7 mouse cellular contexts compared by ENCODE assay signal in genomic region chr1:36492416-36493139, GRCm38 (mm10). TPM values are rescaled to one million over a fixed set of nuclear protein-coding genes. Genes with fewer than 3 reads are reported as not detected.
DNase-seq lines count a peak whose midpoint lies in the region; ATAC-seq lines count a peak whose summit lies in the region.

No protein-coding gene starts in this region.

- H3K4me1 ChIP-seq in intestine, embryonic 14.5 days (replicated peaks; ENCODE audit: control insufficient read depth, insufficient read depth, low read length): peaks cover 15% of the 10 kb centered on the region; the same call in 1 of the 2 replicates
- H3K4me1 ChIP-seq in stomach, embryonic 15.5 days: peaks cover 7% of the 10 kb centered on the region; the same call in 1 of the 2 replicates

- intact Hi-C loops in gastrocnemius, postnatal 14 days (cut with DNase I; ENCODE audit: low total_unique reads): no loop called here

- no peaks in the 10 kb centered on the region for H3K27me3 ChIP-seq in intestine, embryonic 14.5 days (replicated peaks; ENCODE audit: control insufficient read depth, insufficient read depth, low read length)
- no peaks in the 10 kb centered on the region for H3K27me3 ChIP-seq in stomach, embryonic 15.5 days (replicated peaks)

- WGBS in intestine, embryonic 14.5 days: 48% methylated on average over 9 of the region's 9 CpGs
- 40% methylated on average over 9 of the region's 9 CpGs for WGBS in stomach, embryonic 15.5 days

- peak; percentile 35 for DNase-seq in R1 (ENCODE audit: low read depth, low spot score)
- peak; percentile 95 for DNase-seq in cerebellum, adult 9-10 months
- DNase-seq in gastrocnemius, postnatal 14 days: peak; percentile 76
- DNase-seq in intestine, embryonic 14.5 days (ENCODE audit: low spot score): peak; percentile 75
- DNase-seq in lung, adult 18-20 months: peak; percentile 34 to 65
- no peak for DNase-seq in layer of hippocampus, adult 18-20 months (ENCODE audit: low spot score in 2 of 2)

- no peaks in the 10 kb centered on the region for H3K9me3 ChIP-seq in intestine, embryonic 14.5 days (ENCODE audit: control insufficient read depth, low read length)
- H3K9me3 ChIP-seq in stomach, embryonic 15.5 days: no peaks in the 10 kb centered on the region

- peak; percentile 84 for ATAC-seq in intestine, embryonic 14.5 days (replicated peaks; ENCODE audit: low FRiP score, low TSS enrichment, low read depth)
- peak; percentile 88 for ATAC-seq in stomach, embryonic 15.5 days (ENCODE audit: insufficient read depth, low FRiP score, low read depth)

- no peak overlapping the region for H3K4me2 ChIP-seq in intestine, embryonic 14.5 days (ENCODE audit: low read length)
- H3K4me2 ChIP-seq in stomach, embryonic 15.5 days: no peak overlapping the region

- no peaks in the 10 kb centered on the region for H3K36me3 ChIP-seq in intestine, embryonic 14.5 days (ENCODE audit: control insufficient read depth, insufficient read depth, low read length)
- H3K36me3 ChIP-seq in stomach, embryonic 15.5 days: no peaks in the 10 kb centered on the region

- H3K27ac ChIP-seq in intestine, embryonic 14.5 days (ENCODE audit: low read depth): 0 out of 2 replicates have a peak overlapping the region, but pooled peaks have one; percentile 27
- H3K27ac ChIP-seq in stomach, embryonic 15.5 days: no peak overlapping the region

- no peak overlapping the region for H3K4me3 ChIP-seq in intestine, embryonic 14.5 days (ENCODE audit: low read depth, low read length)
- no peak overlapping the region for H3K4me3 ChIP-seq in stomach, embryonic 15.5 days (replicated peaks)

- no peak overlapping the region for H3K9ac ChIP-seq in intestine, embryonic 14.5 days (ENCODE audit: low read length)
- no peak overlapping the region for H3K9ac ChIP-seq in stomach, embryonic 15.5 days

RNA-seq across cellular contexts. Expression of gene Cnnm3, which starts 19.1 kb away (rescaled TPM):
- 10 to 100 TPM in 1 of 2 experiments, 1 to 10 TPM in 1; 9.3 to 13.3 TPM for total RNA-seq in gastrocnemius, postnatal 14 days (2021)
- polyA plus RNA-seq in intestine, embryonic 14.5 days (2014; fragmentation: Nextera tagmentation; extraction: Ambion mirVana): 5.4 and 6.2 TPM in 2 replicates
- 3.6 and 4.3 TPM in 2 replicates for polyA plus RNA-seq in stomach, embryonic 15.5 days (2015; fragmentation: Nextera tagmentation; extraction: Ambion mirVana)
- 10 to 100 TPM; 40.8 to 41.3 TPM for total RNA-seq in layer of hippocampus, adult 18-20 months (2021)

RNA-seq across cellular contexts. Expression of gene Cnnm4, which starts 21.2 kb away (rescaled TPM):
- total RNA-seq in gastrocnemius, postnatal 14 days (2021): 1 to 10 TPM; 4.6 to 5.4 TPM
- 27.7 and 30.2 TPM in 2 replicates for polyA plus RNA-seq in intestine, embryonic 14.5 days (2014; fragmentation: Nextera tagmentation; extraction: Ambion mirVana)
- 17.7 and 17.9 TPM in 2 replicates for polyA plus RNA-seq in stomach, embryonic 15.5 days (2015; fragmentation: Nextera tagmentation; extraction: Ambion mirVana)
- total RNA-seq in layer of hippocampus, adult 18-20 months (2021): 10 to 100 TPM; 15.6 to 16.6 TPM

RNA-seq across cellular contexts. Expression of gene Ankrd23, which starts 44.1 kb away (rescaled TPM):
- 1,000 to 10,000 TPM; 1,005 to 1,120 TPM for total RNA-seq in gastrocnemius, postnatal 14 days (2021)
- 11.6 and 14.8 TPM in 2 replicates for polyA plus RNA-seq in intestine, embryonic 14.5 days (2014; fragmentation: Nextera tagmentation; extraction: Ambion mirVana)
- polyA plus RNA-seq in stomach, embryonic 15.5 days (2015; fragmentation: Nextera tagmentation; extraction: Ambion mirVana): 19.5 and 20.5 TPM in 2 replicates
- 1 to 10 TPM; 5.1 to 6.8 TPM for total RNA-seq in layer of hippocampus, adult 18-20 months (2021)

RNA-seq across cellular contexts. Expression of gene Gm42417, which starts 46.7 kb away (rescaled TPM):
- 100 to 1,000 TPM; 440 to 562 TPM for total RNA-seq in gastrocnemius, postnatal 14 days (2021)
- polyA plus RNA-seq in intestine, embryonic 14.5 days (2014; fragmentation: Nextera tagmentation; extraction: Ambion mirVana): 0.99 TPM in 1 of 2 replicates, not detected in the other
- not detected in 2 replicates for polyA plus RNA-seq in stomach, embryonic 15.5 days (2015; fragmentation: Nextera tagmentation; extraction: Ambion mirVana)
- not detected for total RNA-seq in layer of hippocampus, adult 18-20 months (2021)

RNA-seq across cellular contexts. Expression of gene Lman2l, which starts 47.5 kb away (rescaled TPM):
- total RNA-seq in gastrocnemius, postnatal 14 days (2021): 10 to 100 TPM; 15.7 to 17.2 TPM
- polyA plus RNA-seq in intestine, embryonic 14.5 days (2014; fragmentation: Nextera tagmentation; extraction: Ambion mirVana): 22.6 and 24.6 TPM in 2 replicates
- 41.8 and 42.1 TPM in 2 replicates for polyA plus RNA-seq in stomach, embryonic 15.5 days (2015; fragmentation: Nextera tagmentation; extraction: Ambion mirVana)
- 10 to 100 TPM; 72.1 to 77.4 TPM for total RNA-seq in layer of hippocampus, adult 18-20 months (2021)

Comparison
In these comparisons a context has a peak if more than half of its experiments do, and no peak if none do; other contexts are left out.
1. DNase-seq: peak in R1 (single experiment), cerebellum, adult 9-10 months (single experiment), gastrocnemius, postnatal 14 days (single experiment), intestine, embryonic 14.5 days (single experiment) and lung, adult 18-20 months (2 of 2); none in layer of hippocampus, adult 18-20 months (0 of 2).
2. RNA of gene Ankrd23, which starts 44.1 kb away (total RNA-seq): 1,005 to 1,120 TPM in gastrocnemius, postnatal 14 days; 5.1 to 6.8 TPM in layer of hippocampus, adult 18-20 months; every median in the first group is over 100 times any median in the second.